Mouse (Mus musculus) gastrocnemius, postnatal 14 days (tissue): Measurements from ENCODE around the gene Gbp6. TPM values are rescaled to one million over a fixed set of nuclear protein-coding genes. Genes with fewer than 3 reads are reported as not detected.

Source experiments
- total RNA-seq, 2 experiments: library from RNA; stranded (reverse); gene quantifications; 2 replicates each; pipeline ENCODE4 v1.2.3; 2021

Gene Gbp6
- total RNA-seq, 2 experiments from 2014 or later = 0.70 to 1.0 TPM

Other genes with a start within 250 kb of the Gbp6 start
- gene Gbp9, start 154.2 kb downstream of the Gbp6 start, total RNA-seq = 1 to 10 TPM; 3.7 to 4.0 TPM
- not detected for gene Gbp8, start 154.2 kb downstream of the Gbp6 start, total RNA-seq
- gene Gbp4, start 154.1 kb downstream of the Gbp6 start, total RNA-seq = 1 to 10 TPM; 1.3 to 1.8 TPM
- under 1 TPM; 0.10 to 0.64 TPM for gene Gbp10, start 54.2 kb downstream of the Gbp6 start, total RNA-seq
- gene Gm43302, start within 50 bp of the Gbp6 start, total RNA-seq = not detected
- gene Lrrc8b, start 122.1 kb upstream of the Gbp6 start, total RNA-seq = 1 to 10 TPM; 5.0 to 5.7 TPM
- gene Lrrc8c, start 225.7 kb upstream of the Gbp6 start, total RNA-seq = 10 to 100 TPM; 15.1 to 17.9 TPM